7 mouse cellular contexts compared by ENCODE assay signal in the genomic region with DNA sequence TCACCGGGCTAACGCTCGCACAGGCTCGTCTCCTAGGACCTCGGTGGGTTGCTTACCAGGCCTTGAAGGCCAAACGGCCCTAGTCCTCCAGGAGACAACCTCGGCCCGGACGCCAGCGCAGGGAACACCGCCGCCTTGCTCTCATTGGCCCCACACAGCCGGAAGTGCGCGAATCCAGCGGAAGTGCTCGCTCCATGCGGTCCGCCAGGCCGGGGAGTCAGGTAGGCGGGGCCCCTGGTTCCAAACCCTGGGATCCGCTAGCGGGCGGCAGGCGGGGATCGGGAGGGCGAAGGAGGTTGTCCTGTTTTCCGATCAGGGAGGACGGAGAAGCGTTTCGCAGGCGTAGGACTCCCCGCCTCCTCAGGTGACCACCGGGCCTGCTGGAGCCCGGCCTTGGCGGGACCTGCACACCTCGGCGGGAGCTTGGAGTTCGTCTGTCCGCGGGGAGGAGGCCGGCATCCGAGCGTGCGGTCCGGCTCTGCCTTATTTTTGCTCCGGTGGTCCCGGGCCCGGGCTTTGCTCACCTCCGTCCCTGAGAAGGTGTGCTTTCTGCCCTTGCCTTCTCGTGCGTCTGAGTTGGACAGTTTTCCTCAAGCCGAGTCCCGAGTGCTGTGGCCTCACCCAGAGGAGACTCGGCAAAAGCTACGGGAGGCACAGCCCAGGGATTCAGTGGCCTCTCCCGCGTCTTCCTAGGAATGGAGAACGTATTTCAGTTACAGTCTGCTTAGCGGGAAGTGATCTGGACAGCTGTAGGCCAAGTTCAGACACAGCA. TPM values are rescaled to one million over a fixed set of nuclear protein-coding genes. Genes with fewer than 3 reads are reported as not detected.
DNase-seq lines count a peak whose midpoint lies in the region; ATAC-seq lines count a peak whose summit lies in the region.

A gene (minus strand): TSS at position 150 of the 772 bp plus-strand sequence.
A gene (plus strand): TSS at position 177 of the 772 bp plus-strand sequence.

- no peaks in the 10 kb centered on the region for H3K9me3 ChIP-seq in embryonic facial prominence, embryonic 10.5 days
- H3K9me3 ChIP-seq in limb, embryonic 10.5 days (replicated peaks): no peaks in the 10 kb centered on the region
- H3K9me3 ChIP-seq in midbrain, embryonic 13.5 days: no peaks in the 10 kb centered on the region

- H3K27ac ChIP-seq in embryonic facial prominence, embryonic 10.5 days (replicated peaks): peak within 1 kb of the TSS; percentile 91
- H3K27ac ChIP-seq in limb, embryonic 10.5 days: peak within 1 kb of the TSS; percentile 88
- peak within 1 kb of the TSS; percentile 54 for H3K27ac ChIP-seq in midbrain, embryonic 13.5 days

- peaks cover 37% of the 10 kb centered on the region for H3K36me3 ChIP-seq in embryonic facial prominence, embryonic 10.5 days (replicated peaks)
- H3K36me3 ChIP-seq in limb, embryonic 10.5 days: peaks cover 36% of the 10 kb centered on the region
- H3K36me3 ChIP-seq in midbrain, embryonic 13.5 days: peaks cover 36% of the 10 kb centered on the region

- peaks cover 26% of the 10 kb centered on the region for H3K4me1 ChIP-seq in embryonic facial prominence, embryonic 10.5 days
- H3K4me1 ChIP-seq in limb, embryonic 10.5 days: peaks cover 20% of the 10 kb centered on the region
- H3K4me1 ChIP-seq in midbrain, embryonic 13.5 days (replicated peaks): peaks cover 24% of the 10 kb centered on the region

- peak; percentile 98 for ATAC-seq in granulocyte monocyte progenitor cell, adult 5-6 weeks (replicated peaks; ENCODE audit: poor library complexity, severe bottlenecking)
- ATAC-seq in midbrain, embryonic 13.5 days: peak; percentile 99

- H3K4me3 ChIP-seq in embryonic facial prominence, embryonic 10.5 days: peak within 1 kb of the TSS; percentile 95
- peak within 1 kb of the TSS; percentile 72 for H3K4me3 ChIP-seq in limb, embryonic 10.5 days
- peak within 1 kb of the TSS; percentile 81 for H3K4me3 ChIP-seq in midbrain, embryonic 13.5 days (replicated peaks)

- peak within 1 kb of the TSS; percentile 89 for H3K4me2 ChIP-seq in midbrain, embryonic 13.5 days (replicated peaks)

- H3K9ac ChIP-seq in midbrain, embryonic 13.5 days (replicated peaks): peak within 1 kb of the TSS; percentile 81

- H3K27me3 ChIP-seq in embryonic facial prominence, embryonic 10.5 days (replicated peaks; ENCODE audit: low read depth, poor library complexity, severe bottlenecking): no peaks in the 10 kb centered on the region
- H3K27me3 ChIP-seq in limb, embryonic 10.5 days (ENCODE audit: low read depth, poor library complexity, severe bottlenecking): no peaks in the 10 kb centered on the region
- no peaks in the 10 kb centered on the region for H3K27me3 ChIP-seq in midbrain, embryonic 13.5 days

- WGBS in embryonic facial prominence, embryonic 10.5 days: under 1% methylated on average over 60 of the region's 60 CpGs
- under 1% methylated on average over 60 of the region's 60 CpGs for WGBS in limb, embryonic 10.5 days
- under 1% methylated on average over 60 of the region's 60 CpGs for WGBS in midbrain, embryonic 13.5 days

- peak; percentile 97 for DNase-seq in adrenal gland, postnatal 10 days
- DNase-seq in embryonic facial prominence, embryonic 10.5 days (ENCODE audit: low spot score): peak; percentile 98
- peak; percentile 92 for DNase-seq in kidney, adult 11 months
- DNase-seq in limb, embryonic 10.5 days (ENCODE audit: low spot score): peak; percentile 99
- DNase-seq in spleen, adult 12 weeks (ENCODE audit: low spot score): peak; percentile 79

RNA-seq across cellular contexts. Expression of the first gene that starts in this region (rescaled TPM):
- 10 to 100 TPM; 15.2 TPM for total RNA-seq in adrenal gland, postnatal 10 days (2021)
- 14.5 and 15.0 TPM in 2 replicates for polyA plus RNA-seq in embryonic facial prominence, embryonic 10.5 days (2016; fragmentation: Nextera tagmentation; extraction: Ambion mirVana)
- 5.0 and 7.0 TPM in 2 replicates for total RNA-seq in granulocyte monocyte progenitor cell, adult 5-6 weeks (2014; fragmentation: Nextera tagmentation)
- total RNA-seq in granulocyte monocyte progenitor cell, adult 5-6 weeks (2017): 10.3 and 11.5 TPM in 2 replicates
- polyA plus RNA-seq in limb, embryonic 10.5 days (2016; fragmentation: Nextera tagmentation; extraction: Ambion mirVana): 16.1 and 16.8 TPM in 2 replicates
- 9.8 and 12.5 TPM in 2 replicates for polyA plus RNA-seq in midbrain, embryonic 13.5 days (2015; fragmentation: Nextera tagmentation; extraction: Ambion mirVana)

RNA-seq across cellular contexts. Expression of the second gene that starts in this region (rescaled TPM):
- 10 to 100 TPM; 40.1 to 42.1 TPM for total RNA-seq in adrenal gland, postnatal 10 days (2021)
- polyA plus RNA-seq in embryonic facial prominence, embryonic 10.5 days (2016; fragmentation: Nextera tagmentation; extraction: Ambion mirVana): 53.2 and 54.5 TPM in 2 replicates
- total RNA-seq in granulocyte monocyte progenitor cell, adult 5-6 weeks (2014; fragmentation: Nextera tagmentation): 25.3 and 25.6 TPM in 2 replicates
- total RNA-seq in granulocyte monocyte progenitor cell, adult 5-6 weeks (2017): 49.2 and 96.4 TPM in 2 replicates
- polyA plus RNA-seq in limb, embryonic 10.5 days (2016; fragmentation: Nextera tagmentation; extraction: Ambion mirVana): 55.1 and 55.4 TPM in 2 replicates
- polyA plus RNA-seq in midbrain, embryonic 13.5 days (2015; fragmentation: Nextera tagmentation; extraction: Ambion mirVana): 45.5 and 50.8 TPM in 2 replicates

Comparison
In these comparisons a context has a peak if more than half of its experiments do, and no peak if none do; other contexts are left out.
1. Peak in every context shown above with its lines: DNase-seq, ATAC-seq, H3K4me3 ChIP-seq and H3K27ac ChIP-seq.